Mouse (Mus musculus) heart, embryonic 15.5 days (tissue): ENCODE measurements at regions not wholly inside any gene's neighbourhood (a gene's known extent, or its start where the extent isn't known, plus 50 kb on each side); places are given as distances from the start of the nearest gene placed in this dataset.
A peak's percentile ranks its signal among the peaks of the same experiment; 100 is the strongest.

Experiments used
- ATAC-seq: fragments of 200-750 bp; cut with Nextera tagmentation; replicated peaks from 2 replicates; pipeline ENCODE4 v1.8.0; 2017; ENCODE audit warnings: low read depth, moderate TSS enrichment; ENCODE audit not compliant: insufficient number of reproducible peaks, insufficient read depth, low FRiP score
- H3K27ac ChIP-seq: fragments of 300-500 bp; sonication (generic); 2 replicates; pipeline ENCODE4 v1.5.1; 2015; ENCODE audit warnings: mild to moderate bottlenecking, inconsistent platforms
- H3K27me3 ChIP-seq: fragments of 300-500 bp; sonication (generic); 2 replicates; pipeline ENCODE4 v1.6.1; 2015; ENCODE audit warnings: inconsistent platforms
- H3K36me3 ChIP-seq: fragments of 300-500 bp; sonication (generic); 2 replicates; pipeline ENCODE4 v1.6.1; 2015; ENCODE audit warnings: mild to moderate bottlenecking, inconsistent platforms
- H3K4me1 ChIP-seq: fragments of 300-500 bp; sonication (generic); replicated peaks from 2 replicates; pipeline ENCODE4 v1.6.1; 2015; ENCODE audit warnings: inconsistent platforms
- H3K4me2 ChIP-seq: fragments of 300-500 bp; sonication (generic); 2 replicates; pipeline ENCODE4 v1.6.1; 2015; ENCODE audit warnings: inconsistent platforms, mild to moderate bottlenecking, moderate library complexity
- H3K4me3 ChIP-seq: fragments of 300-500 bp; sonication (generic); 2 replicates; pipeline ENCODE4 v1.5.1; 2015; ENCODE audit warnings: mild to moderate bottlenecking, inconsistent platforms
- H3K9ac ChIP-seq: fragments of 300-500 bp; sonication (generic); 2 replicates; pipeline ENCODE4 v1.6.1; 2015; ENCODE audit warnings: mild to moderate bottlenecking, inconsistent platforms
- H3K9me3 ChIP-seq: fragments of 300-500 bp; sonication (generic); replicated peaks from 2 replicates; pipeline ENCODE4 v1.6.1; 2016; ENCODE audit warnings: inconsistent platforms
- WGBS: fragments of 180-500 bp; shearing (Covaris S2); methylation state at CpG from one replicate; pipeline ENCODE4 v1.1.7; 2015; ENCODE audit warnings: mixed read lengths; 5-methylcytosine and 5-hydroxymethylcytosine counted together

- Histone ChIP-seq H3K9ac (no peak overlapping the region), H3K4me3 (no peak overlapping the region), H3K4me2 (no peak overlapping the region), H3K27me3 (no peaks in the 10 kb centered on the region), H3K4me1 (no peaks in the 10 kb centered on the region), H3K9me3 (no peaks in the 10 kb centered on the region), H3K36me3 (no peaks in the 10 kb centered on the region), H3K27ac (no peak overlapping the region)
- ATAC-seq, result no peak
- 55% methylated on average over 3 of the region's 3 CpGs for WGBS
Observed at GRCm38 (mm10) chr3:52453041-52453440, 184.9 kb downstream of the Foxo1 start.

GRCm38 (mm10) chr3:52452345-52452744, 184.2 kb downstream of the Foxo1 start:
- Histone ChIP-seq H3K9me3 (no peaks in the 10 kb centered on the region), H3K4me3 (no peak overlapping the region), H3K27me3 (no peaks in the 10 kb centered on the region), H3K9ac (no peak overlapping the region), H3K4me2 (no peak overlapping the region), H3K27ac (no peak overlapping the region), H3K36me3 (no peaks in the 10 kb centered on the region), H3K4me1 (no peaks in the 10 kb centered on the region)
- WGBS, result 45% methylated on average over 5 of the region's 5 CpGs
- no peak for ATAC-seq

DNA sequence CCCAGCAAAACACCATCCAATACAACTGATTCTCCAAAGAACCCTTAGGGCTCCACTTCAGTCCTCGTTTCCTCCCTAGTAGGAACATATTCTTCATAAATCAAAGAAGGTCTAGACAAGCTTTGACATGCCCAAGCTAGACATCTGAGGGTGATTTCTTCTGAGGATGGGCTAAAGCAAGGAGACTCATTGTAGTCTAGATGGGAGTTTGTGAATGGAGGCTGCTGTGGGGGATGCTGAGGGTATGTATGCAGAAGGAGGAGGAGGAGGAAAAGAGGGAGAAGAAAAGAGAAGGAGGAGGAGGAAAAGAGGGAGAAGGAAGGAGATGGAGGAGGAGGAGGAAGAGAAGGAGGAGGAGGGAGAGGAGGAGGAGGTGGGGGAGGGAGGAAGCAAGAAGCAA, 178.9 kb downstream of the Foxo1 start:
- ATAC-seq, result no peak
- WGBS, result 54% methylated on average over 1 of the region's 1 CpGs
- Histone ChIP-seq H3K36me3 (no peaks in the 10 kb centered on the region), H3K27ac (no peak overlapping the region), H3K4me3 (no peak overlapping the region), H3K9ac (no peak overlapping the region), H3K4me1 (no peaks in the 10 kb centered on the region), H3K27me3 (no peaks in the 10 kb centered on the region), H3K9me3 (no peaks in the 10 kb centered on the region), H3K4me2 (no peak overlapping the region)

GRCm38 (mm10) chr3:52446500-52446899, 178.4 kb downstream of the Foxo1 start:
- H3K9me3 ChIP-seq, result no peaks in the 10 kb centered on the region
- no peak overlapping the region for H3K4me3 ChIP-seq
- no peaks in the 10 kb centered on the region for H3K36me3 ChIP-seq
- H3K4me1 ChIP-seq, result no peaks in the 10 kb centered on the region
- H3K27ac ChIP-seq, result no peak overlapping the region
- ATAC-seq, result no peak
- H3K27me3 ChIP-seq, result no peaks in the 10 kb centered on the region
- 66% methylated on average over 5 of the region's 5 CpGs for WGBS
- H3K9ac ChIP-seq, result no peak overlapping the region
- no peak overlapping the region for H3K4me2 ChIP-seq

GRCm38 (mm10) chr3:52444420-52445119, 176.4 kb downstream of the Foxo1 start:
- no peak overlapping the region for H3K4me2 ChIP-seq
- H3K27me3 ChIP-seq, result no peaks in the 10 kb centered on the region
- no peaks in the 10 kb centered on the region for H3K36me3 ChIP-seq
- no peaks in the 10 kb centered on the region for H3K9me3 ChIP-seq
- no peak overlapping the region for H3K9ac ChIP-seq
- H3K27ac ChIP-seq, result no peak overlapping the region
- ATAC-seq, result no peak
- 83% methylated on average over 8 of the region's 8 CpGs for WGBS
- no peak overlapping the region for H3K4me3 ChIP-seq
- no peaks in the 10 kb centered on the region for H3K4me1 ChIP-seq

DNA sequence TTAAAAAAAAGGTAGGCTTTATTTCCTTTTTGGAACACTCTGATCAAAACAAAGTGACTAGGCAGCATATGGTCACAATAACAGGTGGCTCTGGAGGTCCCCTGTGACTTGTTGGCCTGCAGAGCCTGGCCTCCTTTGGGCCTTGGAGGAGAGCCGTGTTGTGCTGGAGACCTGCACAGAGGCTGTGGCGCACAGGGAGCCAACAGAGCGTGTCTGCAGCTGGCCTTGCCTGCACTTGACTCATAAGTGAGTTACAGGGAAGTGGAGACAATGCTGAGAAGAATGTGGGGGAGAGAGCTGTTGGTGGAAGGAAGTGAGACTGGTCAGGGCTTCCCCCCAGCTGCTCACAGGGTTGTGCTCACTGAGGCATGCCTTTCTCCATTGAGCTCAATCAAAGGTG, 175.7 kb downstream of the Foxo1 start:
- H3K27me3 ChIP-seq, result no peaks in the 10 kb centered on the region
- no peak overlapping the region for H3K9ac ChIP-seq
- no peak overlapping the region for H3K4me2 ChIP-seq
- no peaks in the 10 kb centered on the region for H3K4me1 ChIP-seq
- H3K36me3 ChIP-seq, result no peaks in the 10 kb centered on the region
- no peaks in the 10 kb centered on the region for H3K9me3 ChIP-seq
- H3K4me3 ChIP-seq, result no peak overlapping the region
- H3K27ac ChIP-seq, result no peak overlapping the region
- 28% methylated on average over 3 of the region's 3 CpGs for WGBS
- ATAC-seq, result peak; percentile 55

GRCm38 (mm10) chr3:52429014-52429589, 161.0 kb downstream of the Foxo1 start:
- Histone ChIP-seq H3K36me3 (no peaks in the 10 kb centered on the region), H3K9me3 (no peaks in the 10 kb centered on the region), H3K27ac (no peak overlapping the region), H3K9ac (no peak overlapping the region), H3K4me2 (no peak overlapping the region), H3K27me3 (no peaks in the 10 kb centered on the region), H3K4me3 (no peak overlapping the region), H3K4me1 (no peaks in the 10 kb centered on the region)
- WGBS, result 72% methylated on average over 8 of the region's 8 CpGs
- ATAC-seq, result no peak

- no peak overlapping the region for H3K27ac ChIP-seq
- no peaks in the 10 kb centered on the region for H3K27me3 ChIP-seq
- H3K9me3 ChIP-seq, result no peaks in the 10 kb centered on the region
- WGBS, result 80% methylated on average over 1 of the region's 1 CpGs
- ATAC-seq, result no peak
- no peaks in the 10 kb centered on the region for H3K36me3 ChIP-seq
- H3K9ac ChIP-seq, result no peak overlapping the region
- no peak overlapping the region for H3K4me2 ChIP-seq
- H3K4me3 ChIP-seq, result no peak overlapping the region
- H3K4me1 ChIP-seq, result no peaks in the 10 kb centered on the region
Observed at GRCm38 (mm10) chr3:52422826-52423225, 154.7 kb downstream of the Foxo1 start.

DNA sequence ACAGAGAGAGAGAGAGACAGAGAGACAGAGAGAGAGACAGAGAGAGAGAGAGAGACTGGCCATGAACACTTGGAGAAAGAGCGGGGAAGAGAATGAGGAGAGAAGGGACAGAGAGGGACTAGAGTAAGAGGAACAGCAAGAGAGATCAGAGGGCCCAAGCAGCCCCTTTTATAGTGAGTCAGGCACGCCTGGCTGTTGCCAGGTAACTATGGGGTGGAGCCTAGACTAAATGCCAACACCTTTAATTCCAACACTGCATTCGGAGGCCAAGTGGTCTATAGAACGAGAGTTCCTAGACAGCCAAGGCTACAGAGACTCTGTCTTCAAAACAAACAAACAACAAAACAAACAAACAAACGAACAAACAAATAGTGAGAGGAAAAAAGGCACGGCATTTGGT, 148.1 kb downstream of the Foxo1 start:
- no peak for ATAC-seq
- Histone ChIP-seq H3K9ac (no peak overlapping the region), H3K4me1 (peaks cover 24% of the 10 kb centered on the region), H3K36me3 (no peaks in the 10 kb centered on the region), H3K27me3 (0 out of 2 replicates have a peak, but pooled peaks cover 6% of the 10 kb centered on the region), H3K9me3 (no peaks in the 10 kb centered on the region), H3K4me3 (no peak overlapping the region), H3K27ac (no peak overlapping the region), H3K4me2 (no peak overlapping the region)
- 70% methylated on average over 6 of the region's 6 CpGs for WGBS

DNA sequence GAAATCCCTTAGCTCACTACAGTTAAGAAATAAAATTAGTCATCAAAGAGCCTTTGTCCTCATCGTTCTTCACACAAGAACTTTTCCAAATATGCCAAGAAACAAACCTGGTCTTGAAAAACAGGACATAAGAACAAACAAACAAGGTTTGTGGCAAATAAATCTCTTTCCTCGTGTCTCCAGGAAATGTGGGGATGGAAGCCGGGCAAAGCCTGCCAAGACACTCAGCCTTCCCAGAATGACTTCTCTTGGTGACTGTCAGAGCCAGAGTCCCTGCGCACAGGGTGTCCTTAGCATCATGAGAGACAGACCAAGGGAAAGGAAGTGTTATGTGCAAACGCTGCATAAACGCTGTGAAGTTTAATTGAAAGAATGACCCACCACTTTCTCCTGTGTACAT, 147.2 kb downstream of the Foxo1 start:
- WGBS, result 28% methylated on average over 6 of the region's 6 CpGs
- Histone ChIP-seq H3K4me3 (no peak overlapping the region), H3K4me2 (no peak overlapping the region), H3K27me3 (0 out of 2 replicates have a peak, but pooled peaks cover 6% of the 10 kb centered on the region), H3K9ac (no peak overlapping the region), H3K9me3 (no peaks in the 10 kb centered on the region), H3K27ac (no peak overlapping the region), H3K4me1 (peaks cover 24% of the 10 kb centered on the region), H3K36me3 (no peaks in the 10 kb centered on the region)
- ATAC-seq, result no peak

GRCm38 (mm10) chr3:52414017-52414416, 145.9 kb downstream of the Foxo1 start:
- 0 out of 2 replicates have a peak overlapping the region, but pooled peaks have one; percentile 3 for H3K4me2 ChIP-seq
- WGBS, result 20% methylated on average over 6 of the region's 6 CpGs
- H3K27me3 ChIP-seq, result 0 out of 2 replicates have a peak, but pooled peaks cover 6% of the 10 kb centered on the region
- ATAC-seq, result no peak
- H3K4me1 ChIP-seq, result peaks cover 24% of the 10 kb centered on the region
- H3K9me3 ChIP-seq, result no peaks in the 10 kb centered on the region
- H3K36me3 ChIP-seq, result no peaks in the 10 kb centered on the region
- H3K27ac ChIP-seq, result peak overlapping the region; percentile 41
- no peak overlapping the region for H3K4me3 ChIP-seq
- no peak overlapping the region for H3K9ac ChIP-seq
